Mouse (Mus musculus) B cell, adult 62 days (primary cell): ENCODE data around the gene Il1f6. TPM values are rescaled to one million over a fixed set of nuclear protein-coding genes. Genes with fewer than 3 reads are reported as not detected.

Source experiments
- total RNA-seq: library from RNA; stranded (reverse); gene quantifications from 4 replicates; pipeline ENCODE4 v1.2.4, GENCODE M21; 2023

Il1f6 gene
- not detected in 4 replicates for total RNA-seq

DNA sequence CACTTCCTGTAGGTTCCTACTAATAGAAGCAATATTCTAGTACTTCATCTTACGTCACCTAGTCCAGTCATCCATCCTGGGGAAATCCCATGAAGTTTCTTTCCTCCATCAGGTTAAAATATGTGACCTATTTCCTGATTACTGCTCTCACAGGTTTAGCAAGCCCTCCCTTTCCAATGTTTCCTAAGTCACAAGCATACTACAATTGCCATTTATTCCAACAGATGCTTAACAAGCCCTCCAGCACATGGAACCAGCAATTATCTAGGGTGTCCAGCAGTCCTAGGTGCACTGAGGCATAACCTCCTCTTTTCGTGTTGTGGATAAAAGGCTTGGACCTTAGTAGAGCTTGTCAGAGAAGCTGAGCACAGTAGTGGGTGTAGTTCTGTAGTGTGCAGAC, at the start of gene Il1f6:
Gene Il1f6, plus strand, starts transcription at position 301 of the 400 bp plus-strand sequence.

DNA sequence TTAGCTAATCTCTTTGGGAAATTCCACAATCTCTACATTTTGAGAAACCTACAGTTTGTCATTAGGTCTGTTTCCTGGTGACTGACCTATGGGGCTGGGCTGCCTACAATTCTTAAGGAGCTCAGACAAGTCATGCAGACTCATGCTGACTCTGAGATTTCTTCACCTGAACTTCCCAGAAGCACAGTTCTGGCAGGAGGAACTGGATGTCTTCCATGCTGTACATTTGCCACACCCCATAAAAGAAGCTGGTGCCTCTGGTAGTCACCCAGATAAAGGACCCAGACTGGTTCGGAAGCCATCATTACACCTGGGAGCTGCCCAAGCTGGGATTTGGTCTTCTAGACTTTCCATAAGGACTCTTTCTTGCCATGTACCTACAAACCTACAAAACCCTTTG, 29.0 kb upstream of the Il1f6 start, which contains the start of gene Il1f9:
Gene Il1f9, plus strand, starts transcription at position 301 of the 400 bp plus-strand sequence.

Other genes with a start within 250 kb of the Il1f6 start
- gene Hnmt, start 166.0 kb upstream of the Il1f6 start, total RNA-seq: not detected in 4 replicates
- not detected in 4 replicates for gene Tbpl2, start 118.8 kb upstream of the Il1f6 start, total RNA-seq
- gene Il1f8, start 62.3 kb upstream of the Il1f6 start, total RNA-seq: not detected in 4 replicates
- not detected in 4 replicates for gene Il1f9, start 28.9 kb upstream of the Il1f6 start, total RNA-seq
- gene Il1f5, start 61.5 kb downstream of the Il1f6 start, total RNA-seq: not detected in 4 replicates
- not detected in 4 replicates for gene Il1f10, start 75.8 kb downstream of the Il1f6 start, total RNA-seq
- not detected in 4 replicates for gene Il1rn, start 121.4 kb downstream of the Il1f6 start, total RNA-seq
- gene Psd4, start 152.2 kb downstream of the Il1f6 start, total RNA-seq: 177 to 191 TPM (median 186 TPM) in 4 replicates